Mouse (Mus musculus) embryonic facial prominence, embryonic 11.5 days (tissue): ENCODE measurements at regions not wholly inside any gene's neighbourhood (a gene's known extent, or its start where the extent isn't known, plus 50 kb on each side); places are given as distances from the start of the nearest gene placed in this dataset.

ENCODE experiments used
- ATAC-seq: fragments of 200-750 bp; cut with Nextera tagmentation; replicated peaks from 2 replicates; pipeline ENCODE4 v1.8.0; 2017; ENCODE audit warnings: low read depth; ENCODE audit not compliant: insufficient number of reproducible peaks, low FRiP score, low TSS enrichment
- DNase-seq: peaks from one replicate; pipeline ENCODE4 v3.0.0-alpha.2; 2015; ENCODE audit warnings: low spot score
- H3K27ac ChIP-seq: fragments of 300-500 bp; sonication (generic); replicated peaks from 2 replicates; pipeline ENCODE4 v1.5.1; 2014; ENCODE audit warnings: mild to moderate bottlenecking, low read depth, low read length, control low read depth
- H3K27me3 ChIP-seq: fragments of 300-500 bp; sonication (generic); 2 replicates; pipeline ENCODE4 v1.6.1; 2014; ENCODE audit warnings: mild to moderate bottlenecking, low read length, moderate library complexity, mixed read lengths; ENCODE audit not compliant: control insufficient read depth, insufficient read depth
- H3K36me3 ChIP-seq: fragments of 300-500 bp; sonication (generic); replicated peaks from 2 replicates; pipeline ENCODE4 v1.6.1; 2014; ENCODE audit warnings: low read depth, mild to moderate bottlenecking, low read length, moderate library complexity, mixed read lengths; ENCODE audit not compliant: control insufficient read depth, insufficient read depth
- H3K4me1 ChIP-seq: fragments of 300-500 bp; sonication (generic); 2 replicates; pipeline ENCODE4 v1.6.1; 2014; ENCODE audit warnings: low read length, mixed read lengths; ENCODE audit not compliant: control insufficient read depth, insufficient read depth
- H3K4me2 ChIP-seq: fragments of 300-500 bp; sonication (generic); 2 replicates; pipeline ENCODE4 v1.6.1; 2014; ENCODE audit warnings: low read depth, mild to moderate bottlenecking, control low read depth, low read length, moderate library complexity
- H3K4me3 ChIP-seq: fragments of 300-500 bp; sonication (generic); 2 replicates; pipeline ENCODE4 v1.5.1; 2014; ENCODE audit warnings: low read depth, low read length, control low read depth
- H3K9ac ChIP-seq: fragments of 300-500 bp; sonication (generic); replicated peaks from 2 replicates; pipeline ENCODE4 v1.6.1; 2014; ENCODE audit warnings: mild to moderate bottlenecking, control low read depth, low read length
- H3K9me3 ChIP-seq: fragments of 300-500 bp; sonication (generic); replicated peaks from 2 replicates; pipeline ENCODE4 v1.6.1; 2016; ENCODE audit warnings: mild to moderate bottlenecking, low read length, inconsistent platforms, mixed read lengths; ENCODE audit not compliant: control insufficient read depth
- WGBS: fragments of 180-500 bp; shearing (Covaris S2); extraction: QIAGEN DNeasy Blood & Tissue Kit; methylation state at CpG from one replicate; pipeline ENCODE4 v1.1.7; 2014; 5-methylcytosine and 5-hydroxymethylcytosine counted together

GRCm38 (mm10) chr4:12418086-12418485, 246.3 kb upstream of the Fam92a start:
- Histone ChIP-seq H3K36me3 (no peaks in the 10 kb centered on the region), H3K4me2 (no peak overlapping the region), H3K27ac (no peak overlapping the region), H3K4me1 (no peaks in the 10 kb centered on the region), H3K27me3 (no peaks in the 10 kb centered on the region), H3K9me3 (no peaks in the 10 kb centered on the region), H3K9ac (no peak overlapping the region), H3K4me3 (no peak overlapping the region)
- peak; percentile 49 for DNase-seq
- WGBS: 49% methylated on average over 3 of the region's 3 CpGs
- ATAC-seq: no peak

GRCm38 (mm10) chr4:12395344-12395743, 223.5 kb upstream of the Fam92a start:
- Histone ChIP-seq H3K4me2 (no peak overlapping the region), H3K4me1 (no peaks in the 10 kb centered on the region), H3K9ac (no peak overlapping the region), H3K27me3 (no peaks in the 10 kb centered on the region), H3K36me3 (no peaks in the 10 kb centered on the region), H3K27ac (no peak overlapping the region), H3K9me3 (no peaks in the 10 kb centered on the region), H3K4me3 (no peak overlapping the region)
- no peak for ATAC-seq
- 79% methylated on average over 1 of the region's 1 CpGs for WGBS
- DNase-seq: no peak

- Histone ChIP-seq H3K27me3 (no peaks in the 10 kb centered on the region), H3K9ac (no peak overlapping the region), H3K4me2 (no peak overlapping the region), H3K4me3 (no peak overlapping the region), H3K9me3 (no peaks in the 10 kb centered on the region), H3K36me3 (no peaks in the 10 kb centered on the region), H3K27ac (no peak overlapping the region), H3K4me1 (no peaks in the 10 kb centered on the region)
- DNase-seq: no peak
- ATAC-seq: no peak
- WGBS: 84% methylated on average over 5 of the region's 5 CpGs
Observed at GRCm38 (mm10) chr4:12376797-12377570, 205.2 kb upstream of the Fam92a start.

GRCm38 (mm10) chr4:12369551-12369950, 197.7 kb upstream of the Fam92a start:
- no peaks in the 10 kb centered on the region for H3K4me1 ChIP-seq
- H3K27ac ChIP-seq: no peak overlapping the region
- H3K27me3 ChIP-seq: no peaks in the 10 kb centered on the region
- H3K4me2 ChIP-seq: no peak overlapping the region
- no peak for DNase-seq
- no peaks in the 10 kb centered on the region for H3K36me3 ChIP-seq
- no peak overlapping the region for H3K4me3 ChIP-seq
- H3K9me3 ChIP-seq: no peaks in the 10 kb centered on the region
- no peak for ATAC-seq
- H3K9ac ChIP-seq: no peak overlapping the region
- 51% methylated on average over 2 of the region's 2 CpGs for WGBS

- Histone ChIP-seq H3K27ac (no peak overlapping the region), H3K27me3 (no peaks in the 10 kb centered on the region), H3K4me3 (no peak overlapping the region), H3K4me2 (no peak overlapping the region), H3K4me1 (no peaks in the 10 kb centered on the region), H3K36me3 (no peaks in the 10 kb centered on the region), H3K9ac (no peak overlapping the region), H3K9me3 (no peaks in the 10 kb centered on the region)
- DNase-seq (no peak), ATAC-seq (no peak)
- WGBS: 72% methylated on average over 2 of the region's 2 CpGs
Observed at GRCm38 (mm10) chr4:12356992-12357634, 185.3 kb upstream of the Fam92a start.

- Histone ChIP-seq H3K27ac (no peak overlapping the region), H3K4me1 (no peaks in the 10 kb centered on the region), H3K4me2 (no peak overlapping the region), H3K4me3 (no peak overlapping the region), H3K9me3 (no peaks in the 10 kb centered on the region), H3K27me3 (no peaks in the 10 kb centered on the region), H3K9ac (no peak overlapping the region), H3K36me3 (no peaks in the 10 kb centered on the region)
- no peak for ATAC-seq
- 76% methylated on average over 3 of the region's 3 CpGs for WGBS
- DNase-seq: no peak
Observed at GRCm38 (mm10) chr4:12353337-12353856, 181.6 kb upstream of the Fam92a start.

- ATAC-seq: no peak
Observed at GRCm38 (mm10) chr4:12339236-12339635, 167.4 kb upstream of the Fam92a start.

More at GRCm38 (mm10) chr4:12339236-12339635, 167.4 kb upstream of the Fam92a start:
- 82% methylated on average over 1 of the region's 1 CpGs for WGBS
- Histone ChIP-seq H3K4me1 (no peaks in the 10 kb centered on the region), H3K4me3 (no peak overlapping the region), H3K4me2 (no peak overlapping the region), H3K36me3 (no peaks in the 10 kb centered on the region), H3K27me3 (no peaks in the 10 kb centered on the region), H3K9me3 (no peaks in the 10 kb centered on the region), H3K27ac (no peak overlapping the region), H3K9ac (no peak overlapping the region)
- no peak for DNase-seq
